Mouse (Mus musculus) lung, adult 2 months (tissue): Measurements from ENCODE around the gene Wdr1.

ENCODE experiments used
- CTCF ChIP-seq: fragments of 200-500 bp; IDR thresholded peaks from 2 replicates; pipeline ENCODE4 v1.5.1; 2011; ENCODE audit warnings: mild to moderate bottlenecking, low read length, control low read depth; ENCODE audit not compliant: insufficient read depth
- POLR2A ChIP-seq: fragments of 200-500 bp; IDR thresholded peaks from 2 replicates; pipeline ENCODE4 v1.6.1; 2011; ENCODE audit warnings: low read depth, mild to moderate bottlenecking, control low read depth, low read length, borderline replicate concordance; ENCODE audit errors: extremely low read depth

DNA sequence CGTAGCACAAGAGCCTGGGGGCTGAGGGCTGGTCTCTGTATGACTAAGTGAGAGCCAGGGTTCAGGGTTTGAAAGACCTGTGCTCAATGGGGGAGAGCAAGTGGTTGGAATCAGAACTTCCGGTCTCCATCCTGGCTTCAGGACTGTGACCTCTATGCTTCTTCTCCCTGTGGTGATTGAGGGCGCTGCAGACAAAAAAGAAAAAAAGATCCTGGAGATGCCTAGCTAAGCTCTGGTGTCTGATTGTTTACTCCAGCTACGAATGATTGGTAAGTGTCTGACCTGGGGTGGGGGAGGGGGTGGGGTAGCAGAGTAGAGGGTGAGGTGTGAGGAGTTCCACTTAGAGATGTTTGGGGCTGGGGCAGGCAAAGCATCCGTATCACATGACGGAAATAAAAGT is 75.0 kb downstream of the Wdr1 start:
- TF ChIP-seq CTCF: no peak
- TF ChIP-seq POLR2A: no peak
